Mouse (Mus musculus) heart, embryonic 16.5 days (tissue): ENCODE measurements at regions not wholly inside any gene's neighbourhood (a gene's known extent, or its start where the extent isn't known, plus 50 kb on each side); places are given as distances from the start of the nearest gene placed in this dataset.
"Not testable (repeated sequence)": the region's sequence is repeated elsewhere in the genome, so short reads cannot be mapped to it uniquely, and the experiment has no call there.

ENCODE experiments used
- ATAC-seq: fragments of 200-750 bp; cut with Nextera tagmentation; replicated peaks from 2 replicates; pipeline ENCODE4 v1.8.0; 2017; ENCODE audit warnings: moderate number of reproducible peaks; ENCODE audit not compliant: insufficient read depth, low FRiP score; ENCODE audit errors: extremely low read depth
- H3K27ac ChIP-seq: fragments of 300-500 bp; sonication (generic); 2 replicates; pipeline ENCODE4 v1.5.1; 2014; ENCODE audit warnings: mild to moderate bottlenecking, low read length, control low read depth, moderate library complexity
- H3K27me3 ChIP-seq: fragments of 300-500 bp; sonication (generic); 2 replicates; pipeline ENCODE4 v1.6.1; 2014; ENCODE audit warnings: low read length, mixed read lengths; ENCODE audit not compliant: control insufficient read depth, insufficient read depth
- H3K36me3 ChIP-seq: fragments of 300-500 bp; sonication (generic); 2 replicates; pipeline ENCODE4 v1.6.1; 2014; ENCODE audit not compliant: control insufficient read depth, insufficient read depth
- H3K4me1 ChIP-seq: fragments of 300-500 bp; sonication (generic); 2 replicates; pipeline ENCODE4 v1.6.1; 2014; ENCODE audit warnings: low read length, mixed read lengths; ENCODE audit not compliant: control insufficient read depth, insufficient read depth
- H3K4me2 ChIP-seq: fragments of 300-500 bp; sonication (generic); 2 replicates; pipeline ENCODE4 v1.6.1; 2014; ENCODE audit warnings: low read depth, mild to moderate bottlenecking, control low read depth, low read length
- H3K4me3 ChIP-seq: fragments of 300-500 bp; sonication (generic); 2 replicates; pipeline ENCODE4 v1.5.1; 2014; ENCODE audit warnings: mild to moderate bottlenecking, control low read depth, low read length
- H3K9ac ChIP-seq: fragments of 300-500 bp; sonication (generic); 2 replicates; pipeline ENCODE4 v1.6.1; 2014; ENCODE audit warnings: low read length, control low read depth
- H3K9me3 ChIP-seq: fragments of 300-500 bp; sonication (generic); replicated peaks from 2 replicates; pipeline ENCODE4 v1.6.1; 2016; ENCODE audit warnings: low read length; ENCODE audit not compliant: control insufficient read depth
- WGBS: fragments of 180-500 bp; shearing (Covaris S2); extraction: QIAGEN DNeasy Blood & Tissue Kit; methylation state at CpG from one replicate; pipeline ENCODE4 v1.1.7; 2014; 5-methylcytosine and 5-hydroxymethylcytosine counted together

DNA sequence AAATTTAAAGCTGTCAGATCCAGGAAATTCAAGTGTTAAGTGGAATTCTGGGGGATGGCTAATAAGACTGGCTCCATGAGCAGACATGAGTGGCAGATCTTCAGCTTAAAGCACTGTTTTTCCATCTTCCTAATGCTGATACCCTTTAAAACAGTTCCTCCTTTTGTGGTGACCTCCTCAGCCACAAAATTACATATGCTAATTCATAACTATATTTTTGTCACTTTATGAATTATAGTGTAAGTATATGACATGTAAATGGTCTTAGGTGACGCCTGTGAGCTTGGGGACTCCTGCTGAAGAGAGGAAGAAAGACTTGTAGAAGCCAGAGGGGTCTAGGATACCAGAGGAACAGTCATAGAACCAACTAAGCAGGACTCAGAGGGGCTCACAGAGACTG, 95.2 kb downstream of the Dusp6 start:
- 70% methylated on average over 1 of the region's 1 CpGs for WGBS
- Histone ChIP-seq H3K9ac (no peak overlapping the region), H3K9me3 (no peaks in the 10 kb centered on the region), H3K4me3 (no peak overlapping the region), H3K27me3 (no peaks in the 10 kb centered on the region), H3K27ac (no peak overlapping the region), H3K36me3 (no peaks in the 10 kb centered on the region), H3K4me2 (no peak overlapping the region), H3K4me1 (no peaks in the 10 kb centered on the region)
- ATAC-seq = no peak

- Histone ChIP-seq H3K9me3 (0 out of 2 replicates have a peak, but pooled peaks cover 4% of the 10 kb centered on the region), H3K9ac (no peak overlapping the region), H3K27me3 (no peaks in the 10 kb centered on the region), H3K4me1 (no peaks in the 10 kb centered on the region), H3K4me3 (no peak overlapping the region), H3K27ac (no peak overlapping the region), H3K4me2 (no peak overlapping the region), H3K36me3 (no peaks in the 10 kb centered on the region)
- 55% methylated on average over 2 of the region's 2 CpGs for WGBS
- ATAC-seq = no peak
These were observed 96.4 kb downstream of the Dusp6 start for GRCm38 (mm10) chr10:99359439-99359866.

GRCm38 (mm10) chr10:99360601-99361000, 97.6 kb downstream of the Dusp6 start:
- not testable (repeated sequence) for H3K4me3 ChIP-seq, H3K4me1 ChIP-seq, H3K36me3 ChIP-seq, H3K27me3 ChIP-seq, H3K4me2 ChIP-seq, ATAC-seq, H3K9me3 ChIP-seq, H3K9ac ChIP-seq, H3K27ac ChIP-seq
- 53% methylated on average over 10 of the region's 10 CpGs for WGBS

GRCm38 (mm10) chr10:99366162-99366561, 103.1 kb downstream of the Dusp6 start:
- no peaks in the 10 kb centered on the region for H3K4me1 ChIP-seq
- H3K9me3 ChIP-seq = peaks cover 7% of the 10 kb centered on the region; the same call in 1 of the 2 replicates
- H3K27ac ChIP-seq = no peak overlapping the region
- no peak for ATAC-seq
- no peak overlapping the region for H3K9ac ChIP-seq
- no peak overlapping the region for H3K4me3 ChIP-seq
- H3K4me2 ChIP-seq = no peak overlapping the region
- H3K27me3 ChIP-seq = no peaks in the 10 kb centered on the region
- H3K36me3 ChIP-seq = no peaks in the 10 kb centered on the region
- 85% methylated on average over 7 of the region's 7 CpGs for WGBS

GRCm38 (mm10) chr10:99367757-99368156, 104.7 kb downstream of the Dusp6 start:
- Histone ChIP-seq H3K36me3 (no peaks in the 10 kb centered on the region), H3K9ac (no peak overlapping the region), H3K27me3 (no peaks in the 10 kb centered on the region), H3K4me2 (no peak overlapping the region), H3K27ac (no peak overlapping the region), H3K4me3 (no peak overlapping the region), H3K9me3 (peaks cover 7% of the 10 kb centered on the region; the same call in 1 of the 2 replicates), H3K4me1 (no peaks in the 10 kb centered on the region)
- no peak for ATAC-seq
- WGBS = 23% methylated on average over 6 of the region's 6 CpGs

DNA sequence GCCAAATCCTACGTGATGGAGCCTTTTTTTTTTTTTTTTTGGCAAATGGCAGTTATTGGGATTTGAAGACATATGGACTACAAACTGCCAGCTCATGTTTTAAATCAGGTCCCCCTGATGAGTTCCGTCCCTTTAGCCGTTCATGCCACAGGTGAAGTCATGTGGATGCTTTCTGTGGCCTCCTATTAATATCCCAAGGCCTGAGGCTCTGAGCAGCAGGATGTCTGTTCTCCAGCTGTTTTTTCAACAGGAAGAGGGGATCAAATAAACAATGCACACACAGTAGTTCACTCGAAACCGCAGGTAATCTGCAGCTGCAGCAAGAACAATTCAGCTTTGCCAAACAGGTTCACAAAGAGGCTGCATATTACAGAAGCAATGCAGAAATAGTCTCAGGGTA, 112.1 kb downstream of the Dusp6 start:
- H3K4me3 ChIP-seq = no peak overlapping the region
- no peaks in the 10 kb centered on the region for H3K36me3 ChIP-seq
- no peak overlapping the region for H3K4me2 ChIP-seq
- 62% methylated on average over 5 of the region's 5 CpGs for WGBS
- no peaks in the 10 kb centered on the region for H3K4me1 ChIP-seq
- H3K27ac ChIP-seq = no peak overlapping the region
- H3K9me3 ChIP-seq = no peaks in the 10 kb centered on the region
- ATAC-seq = no peak
- H3K9ac ChIP-seq = no peak overlapping the region
- no peaks in the 10 kb centered on the region for H3K27me3 ChIP-seq

- H3K9ac ChIP-seq = no peak overlapping the region
- H3K9me3 ChIP-seq = no peaks in the 10 kb centered on the region
- no peaks in the 10 kb centered on the region for H3K27me3 ChIP-seq
- no peak overlapping the region for H3K4me2 ChIP-seq
- 78% methylated on average over 8 of the region's 8 CpGs for WGBS
- no peak overlapping the region for H3K4me3 ChIP-seq
- H3K36me3 ChIP-seq = no peaks in the 10 kb centered on the region
- H3K27ac ChIP-seq = no peak overlapping the region
- ATAC-seq = no peak
- no peaks in the 10 kb centered on the region for H3K4me1 ChIP-seq
These were observed 113.4 kb downstream of the Dusp6 start for GRCm38 (mm10) chr10:99376430-99376829.

GRCm38 (mm10) chr10:99377548-99377947, 114.5 kb downstream of the Dusp6 start:
- H3K27ac ChIP-seq = no peak overlapping the region

DNA sequence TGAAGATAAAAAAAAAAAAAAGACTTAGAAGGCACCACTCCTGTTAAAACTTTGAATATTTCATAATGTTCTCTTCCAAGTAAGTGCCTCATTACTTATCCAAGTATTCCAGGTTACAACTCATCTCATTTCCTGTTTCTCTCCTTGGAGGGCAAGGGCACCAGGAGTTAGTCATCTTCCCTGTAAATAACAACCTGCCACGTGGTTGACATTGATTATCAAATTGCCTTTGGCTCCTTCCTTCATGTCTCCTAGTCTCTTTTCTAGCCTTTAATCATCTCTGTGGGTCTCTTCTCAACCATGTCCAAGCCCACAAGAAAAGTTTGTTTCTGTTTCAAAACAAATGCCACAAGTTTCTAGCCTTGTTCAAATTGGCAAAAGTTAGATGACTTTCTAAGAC, 116.1 kb downstream of the Dusp6 start:
- Histone ChIP-seq H3K4me2 (no peak overlapping the region), H3K4me1 (peaks cover 11% of the 10 kb centered on the region), H3K27me3 (no peaks in the 10 kb centered on the region), H3K27ac (no peak overlapping the region), H3K36me3 (no peaks in the 10 kb centered on the region), H3K9ac (no peak overlapping the region), H3K4me3 (no peak overlapping the region), H3K9me3 (no peaks in the 10 kb centered on the region)
- 31% methylated on average over 1 of the region's 1 CpGs for WGBS
- no peak for ATAC-seq

More at GRCm38 (mm10) chr10:99377548-99377947, 114.5 kb downstream of the Dusp6 start:
- Histone ChIP-seq H3K27me3 (no peaks in the 10 kb centered on the region), H3K36me3 (no peaks in the 10 kb centered on the region), H3K9ac (no peak overlapping the region), H3K4me2 (no peak overlapping the region), H3K4me1 (peaks cover 5% of the 10 kb centered on the region), H3K4me3 (no peak overlapping the region), H3K9me3 (no peaks in the 10 kb centered on the region)
- WGBS = 64% methylated on average over 4 of the region's 4 CpGs
- no peak for ATAC-seq

DNA sequence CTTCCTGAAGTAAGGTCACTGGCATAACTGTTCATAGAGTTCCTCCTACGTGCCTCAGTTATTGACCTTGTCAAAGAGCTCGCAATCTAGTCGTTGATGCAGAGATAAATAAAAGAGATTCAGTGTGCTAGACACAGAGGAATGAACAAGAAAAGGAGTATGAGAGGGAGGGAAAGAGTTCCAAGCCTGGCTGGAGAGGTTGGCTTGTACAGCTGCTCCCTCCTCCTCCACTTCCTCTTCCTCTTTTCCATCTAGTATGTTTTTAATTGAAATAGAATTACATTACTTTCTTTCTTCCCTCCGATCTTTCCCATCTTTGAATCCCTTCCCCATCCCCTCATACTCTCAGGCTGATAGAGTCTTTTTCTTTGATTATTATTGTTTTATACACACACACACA, 117.1 kb downstream of the Dusp6 start:
- Histone ChIP-seq H3K27me3 (no peaks in the 10 kb centered on the region), H3K4me3 (no peak overlapping the region), H3K27ac (no peak overlapping the region), H3K9ac (no peak overlapping the region), H3K9me3 (no peaks in the 10 kb centered on the region), H3K36me3 (no peaks in the 10 kb centered on the region), H3K4me2 (no peak overlapping the region), H3K4me1 (peaks cover 11% of the 10 kb centered on the region)
- no peak for ATAC-seq
- WGBS = 64% methylated on average over 4 of the region's 4 CpGs
